Mouse (Mus musculus) megakaryocyte, embryonic 14.5 days (primary cell): ENCODE results near the gene Tcaim.

Experiments
- FLI1 ChIP-seq: IDR thresholded peaks from 2 replicates; pipeline ENCODE4 v1.6.1; 2012; ENCODE audit warnings: low read length, inconsistent platforms, mixed read lengths
- GATA1 ChIP-seq: IDR thresholded peaks from 3 replicates; pipeline ENCODE4 v1.6.1; 2012; ENCODE audit warnings: mixed read lengths, low read length, inconsistent platforms, borderline replicate concordance

DNA sequence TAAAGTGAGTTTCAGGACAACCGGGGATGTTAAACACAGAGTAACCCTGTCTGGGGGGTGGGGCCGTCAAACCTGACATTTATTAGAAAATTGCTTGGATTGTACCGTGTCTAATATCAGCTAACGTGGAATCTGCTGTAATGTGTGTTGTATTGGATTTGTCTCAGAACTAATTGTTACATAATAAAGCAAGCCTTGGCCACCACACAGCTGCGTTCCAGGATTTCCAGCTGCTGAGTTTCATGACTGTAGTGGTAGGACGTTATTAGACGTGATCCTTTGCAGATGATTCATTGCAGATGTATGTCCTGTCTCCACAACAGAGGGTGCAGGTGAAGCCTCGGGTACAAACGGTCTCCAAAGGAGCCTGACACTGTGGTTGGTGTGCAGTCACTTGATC is 30.8 kb downstream of the Tcaim start:
- TF ChIP-seq GATA1 (no peak), FLI1 (no peak)
